Mouse (Mus musculus) C2C12 (cell line): Measurements from ENCODE around the gene Cd80.

Experiments used
- CEBPB ChIP-seq: IDR thresholded peaks from one replicate; pipeline ENCODE4 v1.6.1; 2011; ENCODE audit warnings: low read depth, mild to moderate bottlenecking, control low read depth, moderate library complexity
- CTCF ChIP-seq: IDR thresholded peaks from one replicate; pipeline ENCODE4 v1.5.1; 2011; ENCODE audit not compliant: control insufficient read depth, insufficient read depth, insufficient read length
- FOSL1 ChIP-seq: IDR thresholded peaks from one replicate; pipeline ENCODE4 v1.8.0; 2011; ENCODE audit warnings: mild to moderate bottlenecking, low read length; ENCODE audit not compliant: poor library complexity, insufficient read depth, severe bottlenecking
- MAX ChIP-seq: IDR thresholded peaks from one replicate; pipeline ENCODE4 v1.6.1; 2011; ENCODE audit warnings: mild to moderate bottlenecking, control low read depth
- MYOD1 ChIP-seq: IDR thresholded peaks from one replicate; pipeline ENCODE4 v1.6.1; 2011; ENCODE audit warnings: low read depth; ENCODE audit not compliant: control insufficient read depth, insufficient read length
- USF1 ChIP-seq: IDR thresholded peaks from one replicate; pipeline ENCODE4 v1.6.1; 2011; ENCODE audit warnings: low read depth, mild to moderate bottlenecking, control low read depth, moderate library complexity

DNA sequence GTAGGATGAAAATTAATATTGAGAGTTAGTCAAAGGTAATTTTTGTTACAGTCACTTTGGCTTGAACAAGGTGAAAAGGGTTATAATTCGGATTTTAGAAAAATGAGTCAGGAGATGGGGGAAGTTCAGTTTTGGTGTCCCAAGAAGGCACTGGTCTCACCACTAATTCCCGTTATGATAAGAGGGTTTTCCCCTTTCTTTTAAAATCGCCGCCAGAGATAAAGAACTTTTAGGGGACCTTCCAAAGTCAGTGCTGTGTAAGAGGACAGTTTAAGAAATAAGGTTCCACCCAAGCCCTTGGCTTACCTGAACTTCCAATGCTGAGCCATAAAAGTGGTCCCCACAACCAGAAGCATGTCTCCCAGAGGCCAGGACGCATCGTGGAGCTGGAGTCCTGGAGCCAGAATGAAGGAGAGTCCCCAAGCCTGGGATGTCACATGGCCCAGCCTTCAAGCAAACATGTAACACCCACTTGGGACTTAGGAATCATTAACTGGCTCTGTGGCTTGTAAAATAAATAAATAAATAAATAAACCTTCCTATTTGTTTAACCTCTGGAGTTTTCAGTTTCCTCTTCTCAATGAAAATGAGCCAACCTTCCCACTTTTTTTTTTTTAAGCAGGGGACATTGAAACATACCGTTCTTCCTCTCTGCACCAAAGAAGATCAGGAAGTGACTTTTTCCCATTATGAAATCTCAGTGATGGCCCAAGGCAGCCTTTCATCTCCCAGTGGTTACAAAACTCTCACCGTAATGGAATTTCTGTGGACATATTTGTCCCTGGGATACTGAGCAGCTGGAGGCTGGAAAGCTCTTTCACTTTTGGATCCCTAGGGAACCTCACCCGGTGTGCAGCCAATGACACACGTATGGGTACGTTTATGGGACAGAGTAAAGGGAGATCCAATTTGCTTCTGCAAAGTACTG lies 22.6 kb upstream of the Cd80 start, which contains the start of gene Pla1a:
- TF ChIP-seq CTCF (no peak), CEBPB (peak; percentile 68), MYOD1 (no peak), MAX (no peak), USF1 (peak; percentile 39), FOSL1 (no peak)
